Mouse (Mus musculus) stomach, postnatal 0 days (tissue): ENCODE results near the gene Rassf4.

ENCODE experiments used
- CTCF ChIP-seq: IDR thresholded peaks from 2 replicates; pipeline ENCODE4 v1.5.1; 2016; ENCODE audit warnings: antibody characterized with exemption, low read depth, mild to moderate bottlenecking, moderate library complexity
- EP300 ChIP-seq: optimal IDR thresholded peaks from 2 replicates; pipeline ENCODE3; 2016; ENCODE audit warnings: antibody characterized with exemption

DNA sequence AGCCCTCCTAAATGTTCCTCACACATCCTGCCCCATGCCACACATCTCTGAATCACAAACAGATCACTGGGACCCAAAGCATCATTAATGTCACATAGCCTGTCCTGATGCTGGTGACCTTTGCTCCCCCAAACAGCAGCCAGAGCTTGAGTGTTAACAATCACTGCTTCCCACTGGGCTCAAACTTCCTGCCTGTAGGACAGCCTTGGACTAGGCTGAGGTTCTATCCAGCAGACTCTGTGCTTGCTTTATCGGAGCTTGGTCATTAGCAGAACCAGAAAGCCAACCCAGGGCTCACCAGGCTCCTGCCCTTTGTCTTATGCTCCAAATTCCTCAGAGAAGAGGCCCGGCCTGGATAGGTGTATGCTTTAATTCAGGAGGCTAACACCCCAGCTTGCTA lies 34.9 kb downstream of the Rassf4 start:
- no peak for TF ChIP-seq CTCF
- TF ChIP-seq EP300, result no peak
